Mouse (Mus musculus) layer of hippocampus, adult 8-10 months (tissue): ENCODE measurements around the gene Prkn. TPM values are rescaled to one million over a fixed set of nuclear protein-coding genes. Genes with fewer than 3 reads are reported as not detected.

Experiments used
- DNase-seq, 2 experiments: peaks; one replicate each; pipeline ENCODE4 v3.0.0; 2022; ENCODE audit warnings: low spot score in 2 of 2
- total RNA-seq, 4 experiments: library from RNA; stranded (reverse); gene quantifications; 2 replicates each; pipeline ENCODE4 v1.2.4; 2022

The Prkn gene
- total RNA-seq, 4 experiments from 2014 or later: 18.5 to 25.7 (median 19.9) TPM

GRCm38 (mm10) chr17:11829501-11829900 is 989.3 kb downstream of the Prkn start:
- DNase-seq: no peak

- no peak for DNase-seq
These were observed 996.9 kb downstream of the Prkn start for GRCm38 (mm10) chr17:11837121-11837520.

GRCm38 (mm10) chr17:11844436-11844835 is 1004.3 kb downstream of the Prkn start:
- no peak for DNase-seq

GRCm38 (mm10) chr17:11844989-11845388 is 1004.8 kb downstream of the Prkn start:
- DNase-seq: no peak

GRCm38 (mm10) chr17:11845506-11845905 is 1005.3 kb downstream of the Prkn start:
- no peak for DNase-seq

GRCm38 (mm10) chr17:11854571-11854970 is 1014.4 kb downstream of the Prkn start:
- DNase-seq: no peak

- DNase-seq: no peak
These were observed 1018.7 kb downstream of the Prkn start for GRCm38 (mm10) chr17:11858772-11859405.

- no peak for DNase-seq
These were observed 1021.0 kb downstream of the Prkn start for GRCm38 (mm10) chr17:11861178-11861577.

GRCm38 (mm10) chr17:11862360-11862759 is 1022.2 kb downstream of the Prkn start:
- DNase-seq: no peak

GRCm38 (mm10) chr17:11863017-11863416 is 1022.8 kb downstream of the Prkn start:
- no peak for DNase-seq

- no peak for DNase-seq
These were observed 1026.0 kb downstream of the Prkn start for GRCm38 (mm10) chr17:11866231-11866630.

- no peak for DNase-seq
These were observed 1027.3 kb downstream of the Prkn start for GRCm38 (mm10) chr17:11867334-11868095.

GRCm38 (mm10) chr17:11870546-11870945 is 1030.4 kb downstream of the Prkn start:
- DNase-seq: no peak

GRCm38 (mm10) chr17:11876240-11876639 is 1036.1 kb downstream of the Prkn start:
- no peak for DNase-seq

- DNase-seq: no peak
These were observed 1041.1 kb downstream of the Prkn start for GRCm38 (mm10) chr17:11881110-11881820.

- no peak for DNase-seq
These were observed 1045.4 kb downstream of the Prkn start for GRCm38 (mm10) chr17:11885601-11886000.

- no peak for DNase-seq
These were observed 1046.8 kb downstream of the Prkn start for GRCm38 (mm10) chr17:11886963-11887362.

- DNase-seq: no peak
These were observed 1047.5 kb downstream of the Prkn start for GRCm38 (mm10) chr17:11887591-11888205.

GRCm38 (mm10) chr17:11888806-11889205 is 1048.6 kb downstream of the Prkn start:
- no peak for DNase-seq

- DNase-seq: no peak
These were observed 1060.1 kb downstream of the Prkn start for GRCm38 (mm10) chr17:11900300-11900699.

- DNase-seq: no peak
These were observed 1061.5 kb downstream of the Prkn start for GRCm38 (mm10) chr17:11901731-11902130.

- peak; percentile 29 to 52 for DNase-seq
These were observed 1062.8 kb downstream of the Prkn start for GRCm38 (mm10) chr17:11903001-11903400.
